Mouse (Mus musculus) heart, adult 18-20 months (tissue): ENCODE data around the gene Cpvl. TPM values are rescaled to one million over a fixed set of nuclear protein-coding genes. Genes with fewer than 3 reads are reported as not detected.
A peak's percentile ranks its signal among the peaks of the same experiment; 100 is the strongest.

Experiments used
- DNase-seq, 2 experiments: peaks; one replicate each; pipeline ENCODE4 v3.0.0; 2021 to 2022; ENCODE audit warnings: mixed read lengths in 1 of 2
- total RNA-seq, 2 experiments: library from RNA; stranded (reverse); gene quantifications; 2 replicates each; pipeline ENCODE4 v1.2.3; 2021

The Cpvl gene
- total RNA-seq, 2 experiments from 2014 or later, result not detected

DNA sequence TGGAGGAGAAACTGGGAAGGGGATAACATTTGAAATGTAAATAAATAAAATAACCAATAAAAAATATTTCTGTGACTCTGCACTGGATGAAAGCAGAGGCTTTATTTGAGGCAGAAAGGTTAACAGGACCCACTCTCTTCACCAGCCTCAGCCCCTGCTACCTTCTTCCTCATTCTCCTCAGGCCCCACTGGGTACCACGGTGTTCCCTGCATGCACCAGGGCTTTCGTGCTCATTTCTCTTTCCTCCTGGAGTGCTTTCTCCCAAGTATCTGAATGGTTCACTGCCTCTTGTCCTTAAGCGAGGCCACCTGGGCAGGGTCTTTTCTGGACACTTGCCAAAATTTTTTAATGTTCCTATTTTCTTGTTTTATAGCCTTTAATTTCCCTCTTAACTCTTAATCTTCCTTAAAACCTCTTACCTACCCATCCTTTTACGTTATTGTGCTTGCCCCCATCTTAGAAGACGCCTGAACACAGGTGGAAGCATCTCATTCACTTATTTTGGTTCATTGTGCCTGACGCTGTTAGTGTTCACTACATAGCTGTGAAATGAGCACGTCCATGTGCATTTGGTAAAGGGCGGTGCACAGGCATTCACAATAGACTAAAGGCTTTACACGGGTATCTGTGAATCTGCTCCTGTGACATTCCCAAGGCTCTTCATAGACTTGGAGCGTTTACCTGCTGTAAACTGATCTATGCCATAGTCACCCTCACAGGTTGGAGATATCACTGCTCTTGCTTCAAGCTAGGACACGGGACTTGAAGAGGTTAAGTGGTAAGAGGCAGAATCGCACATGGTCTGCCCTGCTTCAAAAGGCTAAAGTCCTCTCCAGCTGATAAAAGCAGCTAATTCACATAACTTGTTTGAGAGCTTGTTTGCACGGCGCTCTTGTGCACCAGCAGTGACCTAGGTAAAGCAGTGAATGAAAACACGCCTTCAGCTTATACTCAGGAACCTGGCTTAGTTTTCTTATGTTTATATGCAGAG, 41.0 kb downstream of the Cpvl start:
- DNase-seq, result no peak

DNA sequence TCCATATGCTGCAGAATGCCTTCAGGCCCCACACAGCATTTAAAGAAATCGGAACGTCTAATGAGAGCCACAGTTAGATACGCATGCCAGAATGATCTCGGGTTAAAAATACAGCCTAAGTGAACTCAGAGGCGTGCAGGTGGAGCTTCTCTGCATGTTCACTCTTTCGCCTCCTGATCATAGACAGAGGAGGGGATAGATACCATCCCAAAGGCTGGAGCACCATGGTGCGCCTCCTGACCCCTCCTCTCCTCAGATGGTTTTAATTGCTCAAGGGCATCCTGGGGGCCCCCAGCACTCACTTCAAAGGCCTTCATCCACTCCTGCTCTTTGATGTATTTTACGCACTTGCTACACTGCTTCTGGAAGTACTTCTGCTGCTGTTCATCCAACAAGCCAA, 46.9 kb downstream of the Cpvl start:
- DNase-seq, result no peak

DNA sequence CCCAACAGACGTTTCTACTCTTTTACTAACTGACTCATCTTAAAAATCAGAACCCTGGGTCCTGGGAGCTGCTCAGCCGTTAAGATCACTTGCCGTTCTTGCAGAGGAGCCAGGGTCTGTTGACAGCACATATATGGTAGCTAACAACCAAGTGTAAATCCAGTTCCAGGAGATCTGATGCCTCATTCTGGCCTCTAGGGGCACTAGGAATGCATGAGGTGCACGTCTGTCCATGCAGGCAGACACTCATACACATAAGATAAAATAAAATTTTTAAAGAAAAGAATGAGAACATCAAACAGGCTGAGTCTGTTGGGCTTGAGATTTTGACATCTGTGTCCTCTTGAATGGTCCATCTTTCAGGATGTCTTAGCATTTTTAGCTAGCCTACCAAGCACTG, 48.6 kb downstream of the Cpvl start:
- no peak for DNase-seq

DNA sequence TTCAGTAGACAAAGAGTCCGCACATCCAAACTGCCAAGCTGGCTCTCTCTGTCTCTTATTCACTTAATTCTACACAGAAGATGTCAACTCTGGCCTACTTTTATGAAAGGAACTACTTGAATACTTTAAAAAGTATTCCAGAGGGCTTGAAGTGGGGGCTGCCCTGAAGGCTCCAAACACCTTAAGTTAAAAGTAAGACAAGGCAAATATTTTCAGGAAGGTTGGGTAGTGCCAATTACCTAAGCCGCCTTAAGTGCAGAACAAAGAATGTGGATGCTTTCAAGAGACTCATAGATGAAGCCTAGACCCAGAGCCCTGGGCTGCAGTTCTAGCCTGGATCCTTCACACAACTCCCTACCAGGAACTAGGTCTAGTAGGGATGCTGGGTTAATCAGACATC, 52.3 kb downstream of the Cpvl start:
- no peak for DNase-seq

- DNase-seq, result no peak
These were observed 53.3 kb downstream of the Cpvl start for GRCm38 (mm10) chr6:53925192-53925591.

DNA sequence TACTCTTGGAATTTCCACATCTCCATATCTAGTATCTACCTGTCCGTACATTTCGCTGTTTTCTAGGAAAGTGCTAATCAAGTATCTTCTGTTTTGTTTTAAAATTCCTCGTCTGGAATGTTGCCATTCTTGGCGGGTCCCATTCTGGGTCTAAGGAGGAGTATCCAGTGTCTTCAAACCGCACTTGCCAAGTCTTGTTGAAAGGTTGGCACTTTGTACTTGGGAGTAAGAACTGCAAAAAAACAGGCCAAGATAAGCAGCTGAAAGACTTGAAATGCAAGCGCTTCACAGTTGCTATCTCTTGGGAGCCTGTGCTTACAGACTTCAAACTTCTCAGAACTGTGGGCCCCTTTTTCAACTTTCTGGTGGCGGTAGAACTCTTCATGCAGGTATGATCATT, 58.4 kb downstream of the Cpvl start:
- no peak for DNase-seq

DNA sequence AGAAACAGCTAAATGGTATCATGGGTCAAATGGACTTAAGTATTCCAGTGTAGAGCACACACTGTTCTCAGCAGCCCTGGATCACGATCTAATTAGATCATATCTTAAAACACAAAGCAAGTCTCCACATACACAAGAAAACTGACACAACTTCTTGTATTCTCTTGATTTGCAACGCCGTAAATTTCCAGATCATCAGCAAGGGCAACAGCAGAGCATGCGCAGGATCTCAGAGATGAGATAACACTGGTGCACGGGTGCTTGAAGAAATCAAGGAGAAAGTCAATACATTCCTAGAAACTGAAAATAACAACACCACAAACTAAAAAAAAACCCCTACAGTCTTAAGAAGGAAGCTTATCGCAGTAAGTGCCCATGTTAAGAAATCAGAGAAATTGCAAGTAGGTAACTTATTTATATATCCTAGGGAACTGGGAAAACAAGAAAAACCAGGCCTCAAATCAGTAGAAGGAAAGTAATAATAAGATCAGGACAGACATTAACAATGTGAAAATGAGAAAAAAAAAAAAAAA, 61.4 kb downstream of the Cpvl start:
- no peak for DNase-seq

- no peak for DNase-seq
These were observed 63.1 kb downstream of the Cpvl start for GRCm38 (mm10) chr6:53915347-53915746.

DNA sequence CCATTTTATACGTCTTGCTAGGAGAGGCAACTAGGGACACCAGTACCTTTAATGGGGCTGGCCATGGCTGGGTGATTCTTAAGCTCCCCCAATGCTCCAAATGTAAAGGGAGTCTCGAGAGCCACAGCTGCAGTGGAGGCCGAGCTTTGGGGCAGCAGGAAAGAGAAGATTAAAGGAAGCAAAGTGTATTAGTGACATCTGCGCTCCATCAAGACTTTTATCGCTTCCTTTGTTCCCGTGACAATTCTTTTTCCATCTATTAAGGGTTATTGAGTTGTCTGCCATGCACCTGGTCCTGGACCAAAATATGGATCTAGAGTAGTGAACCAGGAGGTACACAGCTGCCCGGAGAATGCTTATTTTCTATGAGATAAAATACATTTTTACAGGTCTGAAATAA, 65.3 kb downstream of the Cpvl start:
- no peak for DNase-seq

GRCm38 (mm10) chr6:53912112-53912782, 66.2 kb downstream of the Cpvl start:
- DNase-seq, result no peak

DNA sequence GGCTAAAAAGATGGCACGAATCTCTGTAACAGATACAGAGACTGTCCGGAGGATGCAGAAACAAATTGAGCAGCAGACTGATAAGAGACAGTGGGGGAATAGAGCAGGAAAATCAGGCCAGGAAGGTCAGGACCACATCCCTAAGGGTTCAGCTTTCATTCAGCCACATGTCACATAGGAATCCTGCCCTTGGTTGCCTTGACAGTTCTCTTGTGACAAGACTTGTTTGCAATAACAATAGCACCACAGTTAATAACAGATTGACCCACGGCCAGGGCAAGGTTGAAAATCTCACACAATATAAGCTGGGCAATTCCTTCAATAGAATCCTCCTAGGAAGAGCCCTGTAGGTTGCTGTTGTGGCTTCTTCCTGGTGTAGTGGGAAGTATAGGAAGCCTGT, 68.5 kb downstream of the Cpvl start:
- no peak for DNase-seq

GRCm38 (mm10) chr6:53909446-53909845, 69.0 kb downstream of the Cpvl start:
- DNase-seq, result no peak

- DNase-seq, result peak; percentile 33 to 57
These were observed 71.6 kb downstream of the Cpvl start for GRCm38 (mm10) chr6:53906871-53907270.

- DNase-seq, result peak in 1 of 2 experiments; percentile 11
These were observed 72.4 kb downstream of the Cpvl start for GRCm38 (mm10) chr6:53906051-53906462.

- peak in 1 of 2 experiments; percentile 33 for DNase-seq
These were observed 72.9 kb downstream of the Cpvl start for GRCm38 (mm10) chr6:53905576-53905975.

- no peak for DNase-seq
These were observed 73.6 kb downstream of the Cpvl start for GRCm38 (mm10) chr6:53904703-53905395.

- DNase-seq, result no peak
These were observed 74.3 kb downstream of the Cpvl start for GRCm38 (mm10) chr6:53904186-53904585.

DNA sequence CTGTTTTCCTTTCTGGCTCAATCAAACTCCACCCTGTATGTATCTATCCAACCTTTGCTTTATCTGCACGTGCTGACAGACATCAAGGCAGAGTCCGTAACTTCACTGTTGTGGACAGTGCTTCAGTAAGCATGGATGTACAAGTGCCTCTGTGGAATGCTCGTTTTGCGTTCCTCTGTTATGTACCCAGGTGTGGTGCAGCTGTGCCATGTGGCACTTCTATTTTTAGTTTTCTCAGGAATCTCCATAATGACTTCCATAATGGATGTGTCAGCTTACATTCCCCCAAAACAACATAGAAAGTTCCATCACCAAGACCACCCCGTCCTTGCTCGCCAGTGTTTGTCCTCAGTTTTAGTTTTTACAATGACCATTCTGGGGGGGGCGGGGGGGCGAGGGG, 76.7 kb downstream of the Cpvl start:
- DNase-seq, result no peak

- no peak for DNase-seq
These were observed 80.5 kb downstream of the Cpvl start for GRCm38 (mm10) chr6:53897872-53898464.

- DNase-seq, result no peak
These were observed 81.3 kb downstream of the Cpvl start for GRCm38 (mm10) chr6:53897126-53897525.

DNA sequence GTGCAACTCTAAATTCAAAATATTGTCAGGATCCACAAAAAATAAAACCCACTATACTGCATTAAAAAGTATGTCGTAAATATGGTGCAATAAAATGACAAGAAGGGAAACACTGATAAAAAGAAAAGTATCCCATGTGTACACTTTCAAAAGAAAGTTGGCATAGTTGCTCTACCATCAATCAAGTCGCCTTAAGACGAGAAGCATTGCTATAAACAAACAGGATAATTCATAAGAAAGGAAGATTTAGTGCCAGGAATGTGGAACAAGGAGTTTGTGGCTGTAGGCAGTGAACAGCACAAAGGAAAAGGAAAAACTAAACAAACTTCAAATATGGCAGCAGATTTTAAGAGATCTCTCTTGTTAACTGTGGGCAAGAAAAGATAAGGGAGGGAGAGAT, 84.7 kb downstream of the Cpvl start:
- no peak for DNase-seq

- DNase-seq, result no peak
These were observed 87.4 kb downstream of the Cpvl start for GRCm38 (mm10) chr6:53891109-53891508.
